Comparison of ENCODE assay signal across 13 mouse cellular contexts in the genomic region with DNA sequence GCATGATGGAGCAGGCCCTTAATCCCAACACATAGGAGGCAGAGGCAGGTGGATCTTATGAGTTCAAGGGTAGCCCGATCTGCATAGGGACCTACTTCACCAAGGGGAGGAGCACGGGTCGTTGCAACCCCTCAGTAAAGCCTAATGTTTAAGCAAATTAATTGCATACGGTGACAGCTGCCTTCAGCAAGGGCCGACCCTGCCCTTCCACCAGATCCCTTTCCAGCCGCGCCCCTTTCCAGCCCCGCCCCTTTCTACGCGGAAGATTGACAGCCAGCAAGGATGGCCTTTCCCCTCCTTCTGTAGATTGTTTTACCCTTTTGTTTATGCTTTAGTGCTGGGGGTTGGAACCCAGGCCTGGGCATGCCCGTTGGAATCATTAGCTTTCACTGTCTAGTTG.
"Had no signal": no experiment of that assay in that cellular context is flagged by ENCODE, and none has a peak within 500 bp of the region (broad histone marks: within the 10 kb centered on the region; RNA-seq: fewer than 3 reads in every experiment).

No protein-coding gene starts in this region.

- ATAC-seq: midbrain, embryonic 15.5 days had no signal

- H3K9ac ChIP-seq: limb, embryonic 15.5 days; liver, embryonic 14.5 days; midbrain, embryonic 15.5 days; neural tube, embryonic 12.5 days had no signal

- H3K9me3 ChIP-seq: limb, embryonic 15.5 days; midbrain, embryonic 15.5 days; neural tube, embryonic 12.5 days had no signal

- DNase-seq: kidney, adult 9 months; kidney, postnatal 36 days; layer of hippocampus, adult 9-11 months; layer of hippocampus, postnatal 36 days; lung, adult 18-20 months; right cerebral cortex, adult 18-20 months; right cerebral cortex, postnatal 25 days had no signal

- H3K4me3 ChIP-seq: limb, embryonic 15.5 days; midbrain, embryonic 15.5 days; neural tube, embryonic 12.5 days had no signal

- H3K27ac ChIP-seq: kidney, postnatal 0 days; limb, embryonic 15.5 days; liver, embryonic 14.5 days; midbrain, embryonic 15.5 days; neural tube, embryonic 12.5 days had no signal

- H3K27me3 ChIP-seq: limb, embryonic 15.5 days; midbrain, embryonic 15.5 days; neural tube, embryonic 12.5 days had no signal

- H3K36me3 ChIP-seq: limb, embryonic 15.5 days; midbrain, embryonic 15.5 days; neural tube, embryonic 12.5 days had no signal

- H3K4me2 ChIP-seq: limb, embryonic 15.5 days; midbrain, embryonic 11.5 days; midbrain, embryonic 15.5 days; neural tube, embryonic 12.5 days had no signal

- H3K4me1 ChIP-seq: limb, embryonic 15.5 days; midbrain, embryonic 15.5 days; neural tube, embryonic 12.5 days had no signal
